Mouse (Mus musculus): Measurements from ENCODE around the gene Ttbk1. TPM values are rescaled to one million over a fixed set of nuclear protein-coding genes. Genes with fewer than 3 reads are reported as not detected.
A peak's percentile ranks its signal among the peaks of the same experiment; 100 is the strongest.

Ttbk1 gene
- total RNA-seq, 2 experiments from 2014 or later: 0.19 TPM

GRCm38 (mm10) chr17:46483561-46484001, 3.9 kb downstream of the Ttbk1 start:
- no peak for DNase-seq
- intact Hi-C loops (cut with DNase I): no loop called here

DNA sequence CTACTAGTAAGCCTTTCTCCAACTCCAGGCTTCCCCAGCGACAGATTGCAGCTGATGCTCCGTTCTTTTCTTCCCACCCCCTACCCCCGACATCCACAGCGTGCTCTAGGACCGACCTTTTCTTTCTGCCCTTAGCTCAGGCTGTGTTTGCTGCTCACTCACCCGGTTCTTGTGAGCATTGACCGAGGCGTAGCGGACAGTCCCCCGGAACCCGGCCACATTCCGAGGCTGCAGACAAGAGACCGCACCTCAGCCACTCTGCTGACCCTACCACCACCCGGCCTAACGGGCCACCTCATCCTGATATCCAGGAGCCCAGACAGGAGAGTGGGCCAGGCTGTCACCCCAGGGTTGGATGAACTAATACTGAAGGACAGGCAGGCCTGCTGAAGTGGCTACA, 10.2 kb downstream of the Ttbk1 start:
- intact Hi-C loops (cut with DNase I): no loop called here
- no peak for DNase-seq

GRCm38 (mm10) chr17:46476601-46477000, 10.9 kb downstream of the Ttbk1 start:
- DNase-seq: no peak
- intact Hi-C loops (cut with DNase I): no loop called here

- intact Hi-C loops (cut with DNase I): no loop called here
- DNase-seq: no peak
Measured at GRCm38 (mm10) chr17:46467830-46468229, 19.6 kb downstream of the Ttbk1 start.

- peak; percentile 43 to 46 for DNase-seq
- intact Hi-C loops (cut with DNase I): no loop called here
Measured at GRCm38 (mm10) chr17:46462226-46462625, 25.2 kb downstream of the Ttbk1 start.

GRCm38 (mm10) chr17:46461347-46461746, 26.1 kb downstream of the Ttbk1 start:
- no peak for DNase-seq
- intact Hi-C loops (cut with DNase I): no loop called here

DNA sequence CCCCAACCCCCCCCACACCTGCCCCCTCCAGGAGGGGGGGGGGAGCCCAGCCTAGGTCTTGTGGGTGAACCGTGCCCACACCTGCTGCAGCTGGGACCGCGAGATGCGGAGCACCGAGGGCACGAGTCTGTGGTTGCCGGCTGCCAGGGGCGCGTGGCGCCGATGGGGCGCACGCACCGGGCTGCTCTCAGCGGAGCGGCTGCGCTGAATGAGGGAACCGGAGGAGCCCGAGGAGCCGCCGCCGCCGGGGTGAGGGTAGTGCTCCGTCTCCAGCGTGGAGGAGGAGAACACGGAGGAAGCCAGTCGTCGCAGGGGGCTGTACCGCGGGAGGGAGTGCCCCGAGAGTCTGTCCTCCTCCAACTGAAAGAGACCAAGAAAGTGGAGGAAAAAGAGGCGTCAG, 26.8 kb downstream of the Ttbk1 start:
- intact Hi-C loops (cut with DNase I): no loop called here
- no peak for DNase-seq

- DNase-seq: no peak
- intact Hi-C loops (cut with DNase I): no loop called here
Measured at GRCm38 (mm10) chr17:46458439-46458838, 29.0 kb downstream of the Ttbk1 start.

GRCm38 (mm10) chr17:46457791-46458190, 29.7 kb downstream of the Ttbk1 start:
- peak in 1 of 2 experiments; percentile 46 for DNase-seq
- intact Hi-C loops (cut with DNase I): no loop called here

- intact Hi-C loops (cut with DNase I): no loop called here
- DNase-seq: peak in 1 of 2 experiments; percentile 21
Measured at GRCm38 (mm10) chr17:46455110-46455691, 32.3 kb downstream of the Ttbk1 start.

GRCm38 (mm10) chr17:46454539-46454938, 32.9 kb downstream of the Ttbk1 start:
- DNase-seq: no peak
- intact Hi-C loops (cut with DNase I): no loop called here

DNA sequence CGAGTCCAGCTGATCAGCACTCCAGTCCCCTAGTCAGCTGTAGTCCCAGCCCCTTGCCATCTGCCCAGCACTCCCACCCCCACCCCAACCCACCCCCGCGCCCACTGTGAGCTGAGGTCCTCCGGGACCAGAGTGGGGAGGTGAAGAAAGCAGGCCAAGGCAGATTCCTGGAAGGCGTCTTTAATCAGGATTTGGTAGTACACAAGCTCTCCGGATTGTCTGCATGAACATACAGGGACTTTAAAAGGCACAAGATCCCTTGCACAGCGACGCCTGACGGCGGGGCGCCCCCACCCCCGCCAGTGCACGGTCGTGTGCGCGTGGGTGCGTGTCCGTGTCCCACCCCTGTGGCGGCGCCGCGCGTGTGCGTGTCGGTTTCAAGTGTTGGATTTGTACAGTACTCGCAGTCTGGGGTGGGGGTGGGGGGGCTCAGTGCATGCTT, 33.5 kb downstream of the Ttbk1 start:
- intact Hi-C loops (cut with DNase I): no loop called here
- DNase-seq: no peak

DNA sequence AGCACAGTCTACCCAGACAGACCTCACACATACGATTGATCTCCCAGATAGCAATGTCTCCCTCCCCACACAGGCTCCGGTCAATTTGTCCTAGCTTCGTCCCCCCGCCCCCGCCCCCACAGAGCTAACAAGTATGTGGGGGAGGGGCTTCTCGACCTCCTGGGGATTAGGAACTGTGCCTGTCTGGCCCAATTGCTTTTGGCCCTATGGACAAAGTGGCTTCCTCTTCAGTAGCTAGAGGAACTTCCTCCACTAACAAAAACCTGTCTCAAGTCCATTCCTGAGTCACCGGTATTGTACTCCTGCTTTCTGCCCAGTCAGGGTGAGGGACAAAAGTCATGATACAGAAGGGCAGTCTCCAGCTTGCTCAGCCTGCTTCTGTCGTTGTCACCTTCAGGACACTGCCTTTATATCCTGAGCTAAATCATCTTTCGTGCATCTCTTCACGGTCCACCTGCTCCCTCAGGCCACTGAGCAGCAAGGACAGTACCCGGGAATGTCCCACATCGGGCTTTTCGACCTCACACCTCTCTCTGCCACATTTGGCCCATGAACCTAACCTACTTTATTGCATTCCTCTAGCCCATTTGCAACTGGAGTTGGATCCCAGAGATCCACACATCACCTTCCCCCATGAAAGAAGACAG, 34.0 kb downstream of the Ttbk1 start:
- no peak for DNase-seq
- intact Hi-C loops (cut with DNase I): no loop called here

DNA sequence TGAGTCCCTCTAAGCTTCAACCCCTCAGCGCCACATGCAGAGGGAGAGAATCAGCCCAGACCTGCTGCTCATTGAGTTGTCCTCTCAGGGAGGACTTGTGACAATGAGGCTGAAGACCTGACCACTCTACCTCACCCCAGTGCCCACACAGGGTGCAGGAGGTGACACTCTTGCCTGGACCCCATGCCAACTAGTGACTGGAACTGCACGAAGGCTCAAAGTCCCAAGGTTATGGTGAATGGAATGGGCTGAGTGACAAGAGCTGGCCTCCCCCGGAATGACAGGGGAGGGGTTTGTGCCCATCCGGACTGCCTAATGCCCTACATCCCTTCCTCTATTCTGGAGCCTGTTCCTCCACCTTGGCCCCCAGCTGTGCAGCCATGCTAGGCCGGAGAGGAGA, 34.8 kb downstream of the Ttbk1 start:
- intact Hi-C loops (cut with DNase I): no loop called here
- no peak for DNase-seq

DNA sequence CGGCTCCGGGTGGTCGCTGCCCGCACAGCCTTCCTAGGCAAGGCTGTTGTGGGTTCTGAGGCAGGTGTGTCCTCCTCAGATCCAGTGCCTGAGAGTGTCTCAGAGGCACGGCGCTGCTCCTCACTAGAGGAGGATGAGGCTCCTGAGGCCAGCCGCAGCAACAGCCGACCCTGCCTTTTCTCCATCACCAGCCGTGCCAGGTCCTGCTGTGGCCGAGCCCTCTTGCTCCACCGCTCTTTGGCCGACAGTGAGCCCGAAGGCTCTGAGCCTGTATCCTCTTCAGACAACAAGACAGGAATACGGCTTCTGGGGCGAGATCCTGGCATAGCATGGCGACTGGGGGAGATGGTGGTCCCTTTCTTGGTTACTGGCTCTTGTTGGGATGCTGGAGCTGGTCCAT, 41.2 kb downstream of the Ttbk1 start:
- DNase-seq: no peak

DNA sequence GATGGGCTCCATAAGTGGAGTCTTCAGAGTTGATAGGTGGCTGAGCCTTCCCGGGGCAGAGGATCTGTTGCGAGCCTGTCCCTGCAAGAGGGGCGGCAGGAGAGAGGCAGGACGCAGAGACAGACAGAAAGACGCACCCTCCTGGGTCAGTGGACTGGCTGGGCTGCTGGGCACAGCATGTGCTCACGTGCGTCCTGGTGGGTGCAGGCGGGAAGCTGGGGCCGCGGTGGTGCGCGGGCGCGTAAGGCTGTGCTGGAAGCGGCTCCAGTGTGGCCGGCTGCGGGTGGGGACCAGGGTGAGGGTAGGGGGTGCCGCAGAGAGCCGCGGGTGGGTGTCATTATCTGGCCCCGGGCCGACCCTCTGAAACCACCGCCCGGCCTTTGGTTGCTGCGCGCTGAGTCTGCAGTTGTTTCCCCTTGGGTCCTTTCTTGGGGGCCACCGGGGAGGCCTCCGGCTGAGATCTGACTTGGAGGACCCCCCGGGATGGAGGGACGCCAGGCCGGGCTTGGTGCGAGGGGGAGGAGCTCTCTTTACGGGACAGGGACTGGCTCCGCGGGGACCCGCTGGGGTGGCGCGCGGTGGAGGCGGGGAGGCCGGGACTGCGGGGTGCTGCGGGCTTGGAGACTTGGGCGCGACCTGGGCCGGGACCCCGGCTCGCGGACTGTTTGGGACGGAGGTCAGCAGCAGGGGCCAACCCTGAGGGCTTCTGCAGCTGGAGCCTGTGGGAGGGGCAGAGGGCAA, 42.5 kb downstream of the Ttbk1 start:
- DNase-seq: no peak
- intact Hi-C loops (cut with DNase I): no loop called here

More for the DNA sequence above, 41.2 kb downstream of the Ttbk1 start:
- intact Hi-C loops (cut with DNase I): no loop called here

DNA sequence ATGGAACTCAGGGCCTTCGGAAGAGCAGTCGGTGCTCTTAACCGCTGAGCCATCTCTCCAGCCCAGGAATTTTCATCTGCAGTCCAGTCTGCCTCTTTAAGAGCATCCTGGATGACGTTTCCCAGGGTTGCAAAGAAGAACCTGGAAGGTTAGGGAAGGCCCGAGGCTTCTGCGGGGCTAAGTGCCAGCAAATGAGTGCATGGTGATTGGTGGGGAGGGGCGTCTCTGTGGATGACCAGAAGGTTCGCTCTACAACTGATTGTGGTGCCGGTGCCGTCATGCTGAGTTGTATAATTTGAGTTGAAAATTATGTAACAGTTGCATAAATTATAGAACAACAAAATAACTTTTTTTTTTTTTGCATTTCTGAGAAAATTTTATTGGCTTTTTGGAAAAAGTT, 48.3 kb downstream of the Ttbk1 start:
- DNase-seq: no peak
- intact Hi-C loops (cut with DNase I): no loop called here

- intact Hi-C loops (cut with DNase I): no loop called here
Measured at GRCm38 (mm10) chr17:46438298-46438873, 49.1 kb downstream of the Ttbk1 start, which contains the start of gene Slc22a7. Slc22a7 (minus strand) TSS chr17:46438457.

GRCm38 (mm10) chr17:46436672-46437366, 50.7 kb downstream of the Ttbk1 start:
- intact Hi-C loops (cut with DNase I): loop anchor here (1.0 kb wide), 1 partner anchor 74 kb away; no protein-coding TSS in a partner anchor
- peak in 1 of 2 experiments; percentile 24 for DNase-seq

More at GRCm38 (mm10) chr17:46438298-46438873, 49.1 kb downstream of the Ttbk1 start, which contains the start of gene Slc22a7:
- DNase-seq: no peak

- no peak for DNase-seq
Measured at GRCm38 (mm10) chr17:46433627-46434026, 53.8 kb downstream of the Ttbk1 start.

More at GRCm38 (mm10) chr17:46433627-46434026, 53.8 kb downstream of the Ttbk1 start:
- intact Hi-C loops (cut with DNase I): no loop called here

Data from heart, postnatal 36 days (tissue).